1 mouse cellular context compared by ENCODE assay signal in the genomic region with DNA sequence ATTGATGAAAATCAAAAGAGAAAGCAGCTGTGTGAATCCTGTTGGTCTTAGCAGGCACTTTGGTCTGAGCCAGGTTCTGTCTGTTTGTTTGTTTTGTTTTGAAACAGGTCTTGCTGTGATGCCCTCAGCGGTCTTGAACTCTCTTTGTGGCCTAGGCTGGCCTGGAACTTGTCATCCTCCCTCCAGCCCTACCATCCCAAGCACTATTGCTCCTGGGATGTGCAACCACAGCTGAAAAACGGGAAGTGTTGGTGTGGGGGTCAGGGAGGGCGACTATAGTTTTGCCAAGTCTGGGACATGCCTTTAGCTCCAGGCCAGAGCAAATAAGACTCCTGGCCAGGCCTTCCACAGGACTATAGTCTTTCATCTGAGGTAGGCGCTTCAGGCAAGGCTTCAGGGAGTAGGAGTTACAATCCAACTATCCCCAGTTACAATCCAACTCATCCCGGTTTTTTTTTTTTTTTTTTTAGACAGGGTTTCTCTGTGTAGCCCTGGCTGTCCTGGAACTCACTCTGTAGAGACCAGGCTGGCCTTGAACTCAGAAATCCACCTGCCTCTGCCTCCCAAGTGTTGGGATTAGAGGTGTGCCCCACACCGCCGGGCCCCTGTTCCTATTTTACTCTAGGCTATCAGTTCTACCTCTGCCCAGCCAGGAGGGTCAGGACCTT.
TF ChIP-seq lines count a peak whose summit lies in the region.

No protein-coding gene starts in this region.

TF ChIP-seq in MEL, 35 proteins besides CTCF, POLR2A, EP300 and RAD21:
- no peak for TF ChIP-seq BHLHE40 (IDR thresholded peaks at IDR 0.05; ENCODE audit: borderline replicate concordance, low read depth, low read length)
- no peak for TF ChIP-seq USF2 (IDR thresholded peaks at IDR 0.05; ENCODE audit: borderline replicate concordance in 1 of 2, insufficient read depth in 1 of 2, low read depth in 1 of 2, low read length in 2 of 2)
- TF ChIP-seq SIN3A (IDR thresholded peaks at IDR 0.05; ENCODE audit: low read length): peak; percentile 42; the same call in 1 of the 2 replicates
- TF ChIP-seq MAX (IDR thresholded peaks at IDR 0.05; ENCODE audit: low read length): peak; percentile 7
- peak; percentile 93; the same call in 1 of the 2 replicates for TF ChIP-seq CHD1 (IDR thresholded peaks at IDR 0.05; ENCODE audit: low read depth, low read length)
- no peak for TF ChIP-seq SMC3 (IDR thresholded peaks at IDR 0.05; ENCODE audit: low read depth, low read length)
- 0 out of 2 replicates have a peak, but pooled peaks have one; percentile 29 for TF ChIP-seq MAZ (IDR thresholded peaks at IDR 0.05; ENCODE audit: low read depth, low read length)
- TF ChIP-seq ZNF384 (IDR thresholded peaks at IDR 0.05; ENCODE audit: low read depth, low read length): no peak
TF ChIP-seq in MEL: peak in this region for 4.
